Mouse (Mus musculus) heart, postnatal 0 days (tissue): Measurements from ENCODE around the gene Mapk8ip1. TPM values are rescaled to one million over a fixed set of nuclear protein-coding genes. Genes with fewer than 3 reads are reported as not detected.

Experiments used
- ATAC-seq: fragments of 200-750 bp; cut with Nextera tagmentation; 2 replicates; pipeline ENCODE4 v1.8.0; 2017; ENCODE audit warnings: low read depth, moderate number of reproducible peaks, moderate library complexity; ENCODE audit not compliant: insufficient read depth
- DNase-seq: peaks from one replicate; pipeline ENCODE4 v3.0.0-alpha.2; 2016; ENCODE audit warnings: low spot score
- H3K27ac ChIP-seq: fragments of 300-500 bp; sonication (generic); 2 replicates; pipeline ENCODE4 v1.5.1; 2014; ENCODE audit warnings: low read depth, mild to moderate bottlenecking
- H3K27me3 ChIP-seq: fragments of 300-500 bp; sonication (generic); 2 replicates; pipeline ENCODE4 v1.6.1; 2014; ENCODE audit warnings: low read length, mixed read lengths; ENCODE audit not compliant: control insufficient read depth, insufficient read depth
- H3K36me3 ChIP-seq: fragments of 300-500 bp; sonication (generic); replicated peaks from 2 replicates; pipeline ENCODE4 v1.6.1; 2014; ENCODE audit warnings: low read length, mixed read lengths; ENCODE audit not compliant: control insufficient read depth, insufficient read depth
- H3K4me1 ChIP-seq: fragments of 300-500 bp; sonication (generic); 2 replicates; pipeline ENCODE4 v1.6.1; 2014; ENCODE audit warnings: antibody characterized with exemption; ENCODE audit not compliant: control insufficient read depth, insufficient read depth
- H3K4me2 ChIP-seq: fragments of 300-500 bp; sonication (generic); 2 replicates; pipeline ENCODE4 v1.6.1; 2014; ENCODE audit warnings: low read depth, mild to moderate bottlenecking, low read length, moderate library complexity
- H3K4me3 ChIP-seq: fragments of 300-500 bp; sonication (generic); 2 replicates; pipeline ENCODE4 v1.5.1; 2014; ENCODE audit warnings: low read depth, low read length
- H3K9ac ChIP-seq: fragments of 300-500 bp; sonication (generic); replicated peaks from 2 replicates; pipeline ENCODE4 v1.6.1; 2014; ENCODE audit warnings: low read depth, low read length, mixed read lengths
- H3K9me3 ChIP-seq: fragments of 300-500 bp; sonication (generic); replicated peaks from 2 replicates; pipeline ENCODE4 v1.6.1; 2016; ENCODE audit warnings: low read length; ENCODE audit not compliant: control insufficient read depth
- CTCF ChIP-seq: IDR thresholded peaks from 2 replicates; pipeline ENCODE4 v1.5.1; 2016; ENCODE audit warnings: antibody characterized with exemption, control low read depth, low read depth
- EP300 ChIP-seq: IDR thresholded peaks from 2 replicates; pipeline ENCODE4 v1.6.1; 2016; ENCODE audit warnings: antibody characterized with exemption, low read depth
- WGBS: fragments of 180-500 bp; shearing (Covaris S2); extraction: QIAGEN DNeasy Blood & Tissue Kit; methylation state at CpG from one replicate; pipeline ENCODE4 v1.1.7; 2014; 5-methylcytosine and 5-hydroxymethylcytosine counted together
- polyA plus RNA-seq: library from polyadenylated mRNA; unstranded; fragments of >200 nt; fragmentation: Nextera tagmentation; extraction: Ambion mirVana; gene quantifications from 2 replicates; pipeline ENCODE4 v1.2.1, GENCODE M21; 2015
- total RNA-seq: library from RNA; depleted of rRNA; stranded (reverse); fragments of >200 nt; gene quantifications from 2 replicates; pipeline ENCODE4 v1.2.3, GENCODE M21; 2014; ENCODE audit warnings: low replicate concordance

Gene Mapk8ip1
- total and polyA plus RNA-seq, 2 experiments from 2014 or later: 2.7 to 8.4 TPM

DNA sequence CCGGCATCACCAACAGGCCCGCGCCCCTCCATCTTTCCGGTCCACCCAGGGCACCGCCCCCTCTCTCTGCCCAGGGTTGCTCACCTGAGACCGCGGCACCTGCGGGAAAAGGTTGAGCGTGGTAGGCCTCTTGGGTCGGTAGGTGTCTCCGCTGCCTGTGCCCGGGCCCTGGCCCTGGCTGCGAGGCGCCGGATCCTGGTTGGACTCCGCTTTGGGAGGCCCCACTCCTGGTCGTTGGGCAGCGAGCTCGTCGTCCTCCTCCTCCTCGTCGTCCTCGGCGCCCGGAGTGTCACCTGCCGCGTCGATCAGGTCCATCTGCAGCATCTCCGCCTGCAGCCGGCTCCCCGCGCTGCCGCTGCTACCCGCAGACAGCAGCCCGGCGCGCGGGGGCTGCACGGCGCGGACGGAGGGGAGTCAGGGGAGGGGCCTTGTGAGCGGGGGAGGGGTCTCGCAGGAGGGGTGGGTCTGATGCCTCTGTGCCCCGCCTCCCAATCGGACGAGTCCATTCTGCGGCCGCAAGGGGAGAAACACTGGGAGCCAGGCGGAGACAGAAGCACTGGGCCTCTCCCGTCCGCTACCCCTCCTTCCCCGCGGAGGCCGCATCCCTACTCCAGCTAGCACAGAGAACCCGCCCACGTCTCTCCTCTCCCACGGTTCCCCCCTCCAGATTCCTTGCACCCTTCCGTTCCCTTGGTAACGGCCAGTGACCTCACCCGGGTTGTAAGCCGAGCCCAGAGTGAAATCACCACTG is 12.0 kb downstream of the Mapk8ip1 start:
- peaks cover 34% of the 10 kb centered on the region for H3K27me3 ChIP-seq
- no peaks in the 10 kb centered on the region for H3K9me3 ChIP-seq
- TF ChIP-seq EP300 (no peak), CTCF (no peak)
- DNase-seq (peak; percentile 70), ATAC-seq (peak; percentile 76)
- H3K4me3 ChIP-seq: peak overlapping the region; percentile 57
- H3K27ac ChIP-seq: peak overlapping the region; percentile 48
- WGBS: 3% methylated on average over 57 of the region's 62 CpGs
- H3K4me1 ChIP-seq: peaks cover 16% of the 10 kb centered on the region
- peak overlapping the region; percentile 41 for H3K9ac ChIP-seq
- H3K36me3 ChIP-seq: no peaks in the 10 kb centered on the region
- H3K4me2 ChIP-seq: peak overlapping the region; percentile 67

DNA sequence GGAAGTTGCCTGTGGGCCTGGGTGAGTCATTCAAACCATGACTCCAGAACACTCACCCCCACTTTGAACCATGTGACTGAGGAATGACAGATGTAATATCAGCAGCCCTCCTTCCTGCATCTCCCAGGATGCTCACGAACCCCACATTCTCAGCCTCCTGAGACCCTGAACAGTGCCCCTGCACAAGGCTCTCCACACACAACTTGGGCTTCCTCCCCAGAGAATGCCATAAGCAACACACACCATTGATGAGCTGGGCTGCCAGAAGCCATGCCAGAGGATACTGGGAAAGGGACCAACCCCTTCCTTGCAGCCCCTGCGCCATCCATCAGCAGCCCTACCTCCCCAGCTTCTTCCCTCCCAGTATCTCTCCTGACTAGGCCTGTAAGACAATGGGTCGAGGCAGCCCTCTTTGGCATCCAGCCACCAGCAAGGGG is 13.0 kb downstream of the Mapk8ip1 start:
- Histone ChIP-seq H3K4me3 (peak overlapping the region; percentile 57; the same call in 1 of the 2 replicates), H3K9ac (no peak overlapping the region), H3K4me1 (peaks cover 16% of the 10 kb centered on the region), H3K4me2 (no peak overlapping the region), H3K36me3 (peaks cover under 1% of the 10 kb centered on the region; the same call in 1 of the 2 replicates), H3K27ac (no peak overlapping the region), H3K9me3 (no peaks in the 10 kb centered on the region), H3K27me3 (peaks cover 28% of the 10 kb centered on the region)
- TF ChIP-seq CTCF (no peak), EP300 (no peak)
- WGBS: 53% methylated on average over 3 of the region's 3 CpGs
- no peak for DNase-seq
- no peak for ATAC-seq

- 70% methylated on average over 4 of the region's 4 CpGs for WGBS
These were observed 13.4 kb downstream of the Mapk8ip1 start for GRCm38 (mm10) chr2:92387646-92388045.

DNA sequence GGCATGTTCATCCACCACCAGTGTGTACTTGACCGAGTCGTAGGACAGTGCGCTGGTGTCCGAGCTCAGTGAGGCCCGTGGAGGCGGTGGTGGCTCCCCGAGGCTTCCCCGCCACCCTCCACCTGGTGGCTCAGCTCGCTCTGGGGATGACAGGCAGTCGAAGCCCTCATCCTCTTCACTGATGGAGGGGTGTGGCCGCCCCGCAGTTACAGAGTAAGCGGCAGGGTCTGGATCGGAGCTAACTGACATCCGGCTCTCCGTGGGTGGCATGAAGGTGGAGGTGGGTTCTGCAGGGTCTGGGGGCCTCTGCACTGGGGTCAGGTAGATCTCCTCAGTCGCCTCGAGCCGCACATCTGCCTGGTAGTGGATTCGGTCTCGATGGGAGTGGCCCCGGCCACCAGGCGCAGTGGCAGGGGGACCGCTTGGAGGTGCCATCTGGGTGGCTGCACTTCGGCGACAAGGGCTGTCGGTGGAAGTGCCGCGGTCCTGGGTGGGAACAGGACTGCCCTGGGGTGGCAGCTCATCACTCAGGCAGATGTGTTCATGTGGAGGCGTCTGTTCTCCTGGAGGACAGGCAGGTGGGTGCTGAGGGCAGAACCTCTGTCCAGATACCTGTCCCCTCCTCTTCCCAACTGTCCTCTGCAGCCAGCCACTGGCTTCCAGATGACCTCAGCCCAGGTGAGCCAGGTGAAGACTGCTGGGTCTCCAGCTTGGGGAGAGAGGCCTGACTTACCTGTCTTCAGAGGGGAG is 14.1 kb downstream of the Mapk8ip1 start:
- DNase-seq (no peak), ATAC-seq (no peak)
- Histone ChIP-seq H3K27me3 (peaks cover 22% of the 10 kb centered on the region), H3K36me3 (peaks cover 12% of the 10 kb centered on the region; the same call in 1 of the 2 replicates), H3K27ac (no peak overlapping the region), H3K9ac (no peak overlapping the region), H3K4me3 (no peak overlapping the region), H3K4me2 (no peak overlapping the region), H3K9me3 (no peaks in the 10 kb centered on the region), H3K4me1 (peaks cover 10% of the 10 kb centered on the region)
- no peak for TF ChIP-seq CTCF
- no peak for TF ChIP-seq EP300
- WGBS: 85% methylated on average over 30 of the region's 30 CpGs

More at GRCm38 (mm10) chr2:92387646-92388045, 13.4 kb downstream of the Mapk8ip1 start:
- H3K36me3 ChIP-seq: peaks cover 5% of the 10 kb centered on the region; the same call in 1 of the 2 replicates
- ATAC-seq (no peak), DNase-seq (no peak)
- no peak overlapping the region for H3K4me3 ChIP-seq
- no peaks in the 10 kb centered on the region for H3K9me3 ChIP-seq
- H3K27me3 ChIP-seq: peaks cover 24% of the 10 kb centered on the region
- no peak for TF ChIP-seq CTCF
- TF ChIP-seq EP300: no peak
- no peak overlapping the region for H3K4me2 ChIP-seq
- H3K4me1 ChIP-seq: peaks cover 16% of the 10 kb centered on the region
- no peak overlapping the region for H3K27ac ChIP-seq
- no peak overlapping the region for H3K9ac ChIP-seq

- Histone ChIP-seq H3K27me3 (peaks cover 17% of the 10 kb centered on the region), H3K9ac (no peak overlapping the region), H3K4me2 (no peak overlapping the region), H3K4me1 (peaks cover 10% of the 10 kb centered on the region), H3K9me3 (no peaks in the 10 kb centered on the region), H3K4me3 (no peak overlapping the region), H3K36me3 (peaks cover 28% of the 10 kb centered on the region), H3K27ac (no peak overlapping the region)
- no peak for DNase-seq
- ATAC-seq: no peak
- TF ChIP-seq EP300 (no peak), CTCF (no peak)
- WGBS: 70% methylated on average over 22 of the region's 22 CpGs
These were observed 15.7 kb downstream of the Mapk8ip1 start for GRCm38 (mm10) chr2:92385113-92386051.
